Mouse (Mus musculus): Measurements from ENCODE around the gene Lurap1.

- TF ChIP-seq TAL1 (IDR thresholded peaks at IDR 0.05; ENCODE audit: low read length) (no peak), GATA1 (IDR thresholded peaks at IDR 0.05; ENCODE audit: low read length) (no peak)
These were observed 10.2 kb downstream of the Lurap1 start for GRCm38 (mm10) chr4:116140801-116141574.
